Mouse (Mus musculus) lung, embryonic 16.5 days (tissue): ENCODE data around the gene Grin1. TPM values are rescaled to one million over a fixed set of nuclear protein-coding genes. Genes with fewer than 3 reads are reported as not detected.

Experiments
- ATAC-seq: fragments of 200-750 bp; cut with Nextera tagmentation; 2 replicates; pipeline ENCODE4 v1.8.0; 2017; ENCODE audit warnings: low read depth, mild to moderate bottlenecking, moderate library complexity
- H3K27ac ChIP-seq: fragments of 300-500 bp; sonication (generic); 2 replicates; pipeline ENCODE4 v1.5.1; 2014; ENCODE audit warnings: mild to moderate bottlenecking, control low read depth, low read length
- H3K27me3 ChIP-seq: fragments of 300-500 bp; sonication (generic); 2 replicates; pipeline ENCODE4 v1.6.1; 2014; ENCODE audit warnings: low read depth, low read length, mixed read lengths; ENCODE audit not compliant: control insufficient read depth, insufficient read depth
- H3K36me3 ChIP-seq: fragments of 300-500 bp; sonication (generic); 2 replicates; pipeline ENCODE4 v1.6.1; 2014; ENCODE audit warnings: low read length; ENCODE audit not compliant: control insufficient read depth, insufficient read depth
- H3K4me1 ChIP-seq: fragments of 300-500 bp; sonication (generic); replicated peaks from 2 replicates; pipeline ENCODE4 v1.6.1; 2014; ENCODE audit warnings: low read length, mixed read lengths; ENCODE audit not compliant: control insufficient read depth, insufficient read depth
- H3K4me2 ChIP-seq: fragments of 300-500 bp; sonication (generic); 2 replicates; pipeline ENCODE4 v1.6.1; 2014; ENCODE audit warnings: low read depth, low read length, control low read depth
- H3K4me3 ChIP-seq: fragments of 300-500 bp; sonication (generic); 2 replicates; pipeline ENCODE4 v1.5.1; 2014; ENCODE audit warnings: mild to moderate bottlenecking, low read length, control low read depth
- H3K9ac ChIP-seq: fragments of 300-500 bp; sonication (generic); 2 replicates; pipeline ENCODE4 v1.6.1; 2014; ENCODE audit warnings: low read length, control low read depth
- H3K9me3 ChIP-seq: fragments of 300-500 bp; sonication (generic); 2 replicates; pipeline ENCODE4 v1.6.1; 2016; ENCODE audit warnings: low read length; ENCODE audit not compliant: control insufficient read depth
- WGBS: fragments of 180-500 bp; shearing (Covaris S2); extraction: QIAGEN DNeasy Blood & Tissue Kit; methylation state at CpG from one replicate; pipeline ENCODE4 v1.1.7; 2014; 5-methylcytosine and 5-hydroxymethylcytosine counted together
- polyA plus RNA-seq: library from polyadenylated mRNA; unstranded; fragments of >200 nt; fragmentation: Nextera tagmentation; extraction: Ambion mirVana; gene quantifications from 2 replicates; pipeline ENCODE4 v1.2.1, GENCODE M21; 2015

The Grin1 gene
- polyA plus RNA-seq: 0.44 and 0.84 TPM in 2 replicates

- Histone ChIP-seq H3K27me3 (peaks cover 18% of the 10 kb centered on the region), H3K4me1 (peaks cover 6% of the 10 kb centered on the region; the same call in 1 of the 2 replicates), H3K9me3 (no peaks in the 10 kb centered on the region), H3K9ac (no peak within 1 kb of the TSS), H3K4me2 (peak within 1 kb of the TSS; percentile 56), H3K4me3 (peak within 1 kb of the TSS; percentile 37), H3K36me3 (no peaks in the 10 kb centered on the region), H3K27ac (no peak within 1 kb of the TSS)
- ATAC-seq: peak; percentile 59
- WGBS: 8% methylated on average over 58 of the region's 58 CpGs
These were observed at the start of gene Grin1 for GRCm38 (mm10) chr2:25318971-25319773. Gene Grin1 (minus strand): TSS chr2:25319187.

GRCm38 (mm10) chr2:25365091-25365761, 46.2 kb upstream of the Grin1 start, which contains the start of gene Uap1l1:
Gene Uap1l1 (minus strand): TSS chr2:25365682.
- peaks cover 11% of the 10 kb centered on the region for H3K4me1 ChIP-seq
- peak within 1 kb of the TSS; percentile 71 for H3K9ac ChIP-seq
- H3K4me2 ChIP-seq: peak within 1 kb of the TSS; percentile 88
- H3K9me3 ChIP-seq: no peaks in the 10 kb centered on the region
- peak within 1 kb of the TSS; percentile 61 for H3K4me3 ChIP-seq
- H3K27ac ChIP-seq: peak within 1 kb of the TSS; percentile 18; the same call in 1 of the 2 replicates
- H3K36me3 ChIP-seq: peaks cover 2% of the 10 kb centered on the region; the same call in 1 of the 2 replicates
- peak; percentile 91 for ATAC-seq
- WGBS: under 1% methylated on average over 53 of the region's 54 CpGs
- H3K27me3 ChIP-seq: peaks cover 9% of the 10 kb centered on the region

GRCm38 (mm10) chr2:25364761-25365090, 45.7 kb upstream of the Grin1 start:
- ATAC-seq: peak; percentile 6; the same call in 1 of the 2 replicates
- peaks cover 9% of the 10 kb centered on the region for H3K27me3 ChIP-seq
- H3K4me3 ChIP-seq: peak overlapping the region; percentile 61
- peak overlapping the region; percentile 88 for H3K4me2 ChIP-seq
- peaks cover 2% of the 10 kb centered on the region; the same call in 1 of the 2 replicates for H3K36me3 ChIP-seq
- H3K4me1 ChIP-seq: peaks cover 11% of the 10 kb centered on the region
- WGBS: 28% methylated on average over 9 of the region's 9 CpGs
- H3K9me3 ChIP-seq: no peaks in the 10 kb centered on the region
- H3K9ac ChIP-seq: peak overlapping the region; percentile 71
- H3K27ac ChIP-seq: no peak overlapping the region

GRCm38 (mm10) chr2:25364313-25364712, 45.3 kb upstream of the Grin1 start:
- peak overlapping the region; percentile 88 for H3K4me2 ChIP-seq
- no peak overlapping the region for H3K27ac ChIP-seq
- H3K36me3 ChIP-seq: peaks cover 2% of the 10 kb centered on the region; the same call in 1 of the 2 replicates
- no peaks in the 10 kb centered on the region for H3K9me3 ChIP-seq
- no peak overlapping the region for H3K9ac ChIP-seq
- no peak for ATAC-seq
- H3K4me3 ChIP-seq: peak overlapping the region; percentile 61
- H3K4me1 ChIP-seq: peaks cover 11% of the 10 kb centered on the region
- H3K27me3 ChIP-seq: peaks cover 9% of the 10 kb centered on the region
- WGBS: 84% methylated on average over 4 of the region's 4 CpGs

GRCm38 (mm10) chr2:25363478-25364178, 44.6 kb upstream of the Grin1 start:
- peak overlapping the region; percentile 27; the same call in 1 of the 2 replicates for H3K27ac ChIP-seq
- 46% methylated on average over 13 of the region's 13 CpGs for WGBS
- no peak for ATAC-seq
- H3K9ac ChIP-seq: no peak overlapping the region
- peaks cover 2% of the 10 kb centered on the region; the same call in 1 of the 2 replicates for H3K36me3 ChIP-seq
- peaks cover 11% of the 10 kb centered on the region for H3K4me1 ChIP-seq
- no peak overlapping the region for H3K4me3 ChIP-seq
- peaks cover 9% of the 10 kb centered on the region for H3K27me3 ChIP-seq
- no peak overlapping the region for H3K4me2 ChIP-seq
- no peaks in the 10 kb centered on the region for H3K9me3 ChIP-seq

GRCm38 (mm10) chr2:25359848-25360247, 40.9 kb upstream of the Grin1 start:
- WGBS: 70% methylated on average over 4 of the region's 4 CpGs
- Histone ChIP-seq H3K36me3 (peaks cover 2% of the 10 kb centered on the region; the same call in 1 of the 2 replicates), H3K9ac (no peak overlapping the region), H3K27me3 (peaks cover 3% of the 10 kb centered on the region; the same call in 1 of the 2 replicates), H3K4me2 (no peak overlapping the region), H3K9me3 (no peaks in the 10 kb centered on the region), H3K27ac (no peak overlapping the region), H3K4me1 (peaks cover 23% of the 10 kb centered on the region), H3K4me3 (no peak overlapping the region)
- no peak for ATAC-seq

- H3K4me3 ChIP-seq: peak within 1 kb of the TSS; percentile 60
- WGBS: 2% methylated on average over 13 of the region's 13 CpGs
- H3K9me3 ChIP-seq: no peaks in the 10 kb centered on the region
These were observed 37.5 kb upstream of the Grin1 start, which contains the start of gene Dpp7 for GRCm38 (mm10) chr2:25356208-25357079. Gene Dpp7 (minus strand): TSS chr2:25356359.

GRCm38 (mm10) chr2:25355419-25356066, 36.6 kb upstream of the Grin1 start:
- Histone ChIP-seq H3K4me3 (peak overlapping the region; percentile 60), H3K27me3 (no peaks in the 10 kb centered on the region), H3K36me3 (peaks cover 7% of the 10 kb centered on the region), H3K4me2 (peak overlapping the region; percentile 83), H3K4me1 (peaks cover 13% of the 10 kb centered on the region), H3K9ac (peak overlapping the region; percentile 70), H3K9me3 (no peaks in the 10 kb centered on the region), H3K27ac (no peak overlapping the region)
- peak; percentile 5; the same call in 1 of the 2 replicates for ATAC-seq
- 34% methylated on average over 18 of the region's 18 CpGs for WGBS

More at GRCm38 (mm10) chr2:25356208-25357079, 37.5 kb upstream of the Grin1 start, which contains the start of gene Dpp7:
- H3K27ac ChIP-seq: no peak within 1 kb of the TSS
- peaks cover 13% of the 10 kb centered on the region for H3K4me1 ChIP-seq
- peak within 1 kb of the TSS; percentile 70 for H3K9ac ChIP-seq
- H3K36me3 ChIP-seq: peaks cover 3% of the 10 kb centered on the region; the same call in 1 of the 2 replicates
- peak; percentile 79 for ATAC-seq
- H3K27me3 ChIP-seq: no peaks in the 10 kb centered on the region
- H3K4me2 ChIP-seq: peak within 1 kb of the TSS; percentile 83
